Mouse (Mus musculus) kidney, embryonic 14.5 days (tissue): ENCODE results near the gene Cd52. TPM values are rescaled to one million over a fixed set of nuclear protein-coding genes. Genes with fewer than 3 reads are reported as not detected.

Experiments
- ATAC-seq: fragments of 200-750 bp; cut with Nextera tagmentation; 2 replicates; pipeline ENCODE4 v1.8.0; 2017; ENCODE audit warnings: moderate number of reproducible peaks, mild to moderate bottlenecking, moderate TSS enrichment, moderate library complexity; ENCODE audit not compliant: low FRiP score, low TSS enrichment
- H3K27ac ChIP-seq: fragments of 300-500 bp; sonication (generic); 2 replicates; pipeline ENCODE4 v1.5.1; 2014; ENCODE audit warnings: low read depth, mild to moderate bottlenecking, low read length, moderate library complexity, mixed read lengths
- H3K27me3 ChIP-seq: fragments of 300-500 bp; sonication (generic); 2 replicates; pipeline ENCODE4 v1.6.1; 2014; ENCODE audit warnings: mild to moderate bottlenecking, low read length; ENCODE audit not compliant: control insufficient read depth, insufficient read depth
- H3K36me3 ChIP-seq: fragments of 300-500 bp; sonication (generic); 2 replicates; pipeline ENCODE4 v1.6.1; 2014; ENCODE audit warnings: low read length, mixed read lengths; ENCODE audit not compliant: control insufficient read depth, insufficient read depth
- H3K4me1 ChIP-seq: fragments of 300-500 bp; sonication (generic); 2 replicates; pipeline ENCODE4 v1.6.1; 2014; ENCODE audit warnings: low read length, mixed read lengths; ENCODE audit not compliant: control insufficient read depth, insufficient read depth
- H3K4me2 ChIP-seq: fragments of 300-500 bp; sonication (generic); replicated peaks from 2 replicates; pipeline ENCODE4 v1.6.1; 2014; ENCODE audit warnings: low read depth, mild to moderate bottlenecking, low read length
- H3K4me3 ChIP-seq: fragments of 300-500 bp; sonication (generic); 2 replicates; pipeline ENCODE4 v1.5.1; 2014; ENCODE audit warnings: mild to moderate bottlenecking, low read length
- H3K9ac ChIP-seq: fragments of 300-500 bp; sonication (generic); 2 replicates; pipeline ENCODE4 v1.6.1; 2014; ENCODE audit warnings: low read depth, mild to moderate bottlenecking, low read length, moderate library complexity
- H3K9me3 ChIP-seq: fragments of 300-500 bp; sonication (generic); 2 replicates; pipeline ENCODE4 v1.6.1; 2016; ENCODE audit warnings: low read length; ENCODE audit not compliant: control insufficient read depth
- WGBS: fragments of 180-500 bp; shearing (Covaris S2); extraction: QIAGEN DNeasy Blood & Tissue Kit; methylation state at CpG from one replicate; pipeline ENCODE4 v1.1.7; 2014; 5-methylcytosine and 5-hydroxymethylcytosine counted together
- polyA plus RNA-seq: library from polyadenylated mRNA; unstranded; fragments of >200 nt; fragmentation: Nextera tagmentation; extraction: Ambion mirVana; gene quantifications from 2 replicates; pipeline ENCODE4 v1.2.1, GENCODE M21; 2014

The Cd52 gene
- polyA plus RNA-seq, 1 experiment from 2014 or later, result 8.9 TPM

DNA sequence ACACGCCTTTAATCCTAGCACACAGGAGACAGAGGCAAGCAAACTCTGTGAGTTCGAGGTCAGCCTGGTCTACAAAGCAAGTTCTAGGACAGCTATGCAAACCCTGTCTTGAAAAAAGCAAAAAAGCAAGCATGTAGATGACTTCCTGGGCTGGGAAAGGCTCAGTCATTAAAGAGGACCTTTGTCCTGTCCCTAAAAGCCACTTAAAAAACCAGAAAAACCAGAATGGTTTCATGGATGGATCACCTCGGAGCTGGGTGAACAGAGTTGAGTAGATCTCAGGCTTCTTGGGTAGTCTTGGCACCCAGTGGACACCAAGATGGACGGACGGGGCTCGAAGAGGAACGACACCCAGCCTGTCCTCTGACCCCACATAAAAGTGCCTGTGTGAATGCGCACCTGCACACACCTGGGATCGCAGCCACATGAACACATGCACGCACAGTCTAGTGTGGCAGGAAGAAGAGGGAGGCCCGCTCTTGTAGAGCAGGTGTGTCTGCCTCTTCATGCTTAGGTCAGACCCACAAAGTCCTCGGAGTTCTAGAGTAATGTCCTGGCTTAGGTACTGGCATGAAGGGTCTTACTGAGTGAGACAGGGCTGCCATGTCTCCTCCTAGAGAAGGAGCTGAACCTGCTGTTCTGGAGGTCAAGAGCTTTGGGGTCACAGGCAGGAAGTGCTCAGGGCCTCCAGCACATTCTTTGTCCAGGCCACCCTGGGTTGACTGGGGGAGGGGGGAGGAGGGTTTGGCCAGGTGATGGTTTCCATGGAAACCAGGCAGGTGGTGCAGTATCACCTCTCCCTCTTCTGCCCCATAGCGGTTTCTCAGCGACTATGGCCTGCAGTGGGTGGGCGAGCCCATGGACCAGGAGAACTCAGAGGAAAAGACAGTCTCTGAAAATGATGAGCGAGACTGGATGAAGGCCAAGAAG, 20.6 kb upstream of the Cd52 start:
- Histone ChIP-seq H3K4me1 (peaks cover 11% of the 10 kb centered on the region; the same call in 1 of the 2 replicates), H3K4me2 (no peak overlapping the region), H3K9ac (no peak overlapping the region), H3K36me3 (no peaks in the 10 kb centered on the region), H3K9me3 (no peaks in the 10 kb centered on the region), H3K4me3 (no peak overlapping the region), H3K27me3 (no peaks in the 10 kb centered on the region), H3K27ac (0 out of 2 replicates have a peak overlapping the region, but pooled peaks have one; percentile 30)
- 82% methylated on average over 16 of the region's 16 CpGs for WGBS
- no peak for ATAC-seq

DNA sequence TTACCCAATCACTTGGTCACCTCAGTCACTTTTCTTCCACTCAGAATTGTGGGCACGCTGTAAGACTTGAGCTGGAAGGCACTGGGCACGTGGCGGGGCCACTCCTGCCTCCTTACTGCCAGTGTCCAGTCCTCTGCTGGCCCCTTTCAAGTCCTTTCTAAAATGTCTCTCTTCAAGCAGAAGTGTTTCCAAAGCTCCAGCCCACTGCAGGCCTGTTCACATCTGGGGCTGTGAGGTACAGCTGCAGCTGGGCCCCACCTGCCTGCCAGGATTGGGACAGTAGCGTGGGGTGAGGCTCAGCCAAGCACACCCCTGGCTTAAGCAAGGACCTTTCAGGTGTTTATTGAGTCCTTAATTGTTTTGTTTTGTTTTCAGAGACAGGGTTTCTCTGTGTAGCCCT, 19.2 kb upstream of the Cd52 start:
- no peak overlapping the region for H3K4me2 ChIP-seq
- no peak for ATAC-seq
- no peak overlapping the region for H3K27ac ChIP-seq
- no peak overlapping the region for H3K4me3 ChIP-seq
- no peak overlapping the region for H3K9ac ChIP-seq
- WGBS, result 90% methylated on average over 4 of the region's 4 CpGs
- H3K4me1 ChIP-seq, result peaks cover 11% of the 10 kb centered on the region; the same call in 1 of the 2 replicates
- no peaks in the 10 kb centered on the region for H3K27me3 ChIP-seq
- H3K36me3 ChIP-seq, result no peaks in the 10 kb centered on the region
- H3K9me3 ChIP-seq, result no peaks in the 10 kb centered on the region

DNA sequence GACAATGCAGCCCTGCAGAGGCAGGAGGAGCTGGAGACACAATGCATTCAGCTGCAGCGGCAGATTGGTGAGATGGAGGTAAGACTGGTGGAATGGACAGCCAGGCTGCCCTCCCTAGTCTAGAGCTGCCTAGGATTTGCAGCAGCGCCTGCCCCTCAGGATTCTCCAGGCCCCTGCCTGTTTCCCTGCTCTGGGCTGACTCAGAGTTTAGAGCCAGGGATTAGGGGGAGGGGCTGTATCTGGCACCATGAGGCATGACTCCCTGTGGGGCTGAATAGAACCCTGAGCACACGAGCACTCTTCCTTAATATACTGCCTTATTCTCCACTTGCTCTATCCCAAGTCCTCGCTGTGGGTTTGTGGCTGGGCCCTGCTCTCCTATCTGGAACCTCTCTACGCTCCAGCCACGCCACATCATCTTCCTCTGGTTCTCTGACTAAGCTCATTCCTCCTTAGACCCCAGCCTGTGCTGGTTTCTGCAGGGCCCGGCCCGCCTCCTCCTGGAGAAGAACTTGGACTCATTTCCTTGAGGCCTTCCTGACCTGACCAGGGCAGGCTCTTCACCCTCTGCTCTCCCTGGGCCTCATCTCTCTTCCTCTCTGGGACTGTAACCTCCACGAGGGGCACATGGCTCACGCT, 18.6 kb upstream of the Cd52 start:
- H3K27ac ChIP-seq, result no peak overlapping the region
- no peaks in the 10 kb centered on the region for H3K27me3 ChIP-seq
- H3K9me3 ChIP-seq, result no peaks in the 10 kb centered on the region
- H3K4me2 ChIP-seq, result no peak overlapping the region
- no peak overlapping the region for H3K4me3 ChIP-seq
- peaks cover 8% of the 10 kb centered on the region; the same call in 1 of the 2 replicates for H3K4me1 ChIP-seq
- WGBS, result 60% methylated on average over 10 of the region's 10 CpGs
- no peak for ATAC-seq
- no peak overlapping the region for H3K9ac ChIP-seq
- H3K36me3 ChIP-seq, result no peaks in the 10 kb centered on the region

DNA sequence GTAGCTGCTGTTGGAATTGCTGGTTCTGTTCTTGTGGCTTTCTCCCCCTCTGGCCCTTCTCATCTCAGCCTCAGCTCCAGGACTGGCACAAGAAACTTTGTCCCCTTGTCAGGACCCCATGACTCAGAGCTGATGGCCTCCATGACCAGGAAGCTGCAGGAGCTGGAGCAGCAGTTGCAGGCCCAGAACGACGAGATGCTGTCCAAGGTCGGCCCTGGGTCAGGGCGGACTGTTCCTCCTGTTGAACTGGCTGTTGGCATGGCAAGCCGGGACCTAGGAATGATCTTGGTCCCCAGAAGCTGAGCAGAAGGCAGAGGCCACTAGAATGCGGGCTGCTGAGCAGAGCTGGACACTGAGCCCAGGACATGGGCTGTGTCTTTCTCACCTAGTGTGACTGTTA, 17.5 kb upstream of the Cd52 start:
- H3K4me1 ChIP-seq, result peaks cover 5% of the 10 kb centered on the region; the same call in 1 of the 2 replicates
- no peaks in the 10 kb centered on the region for H3K36me3 ChIP-seq
- H3K4me3 ChIP-seq, result no peak overlapping the region
- H3K27ac ChIP-seq, result no peak overlapping the region
- no peaks in the 10 kb centered on the region for H3K27me3 ChIP-seq
- no peak for ATAC-seq
- no peak overlapping the region for H3K4me2 ChIP-seq
- H3K9me3 ChIP-seq, result no peaks in the 10 kb centered on the region
- WGBS, result 66% methylated on average over 6 of the region's 6 CpGs
- H3K9ac ChIP-seq, result no peak overlapping the region

DNA sequence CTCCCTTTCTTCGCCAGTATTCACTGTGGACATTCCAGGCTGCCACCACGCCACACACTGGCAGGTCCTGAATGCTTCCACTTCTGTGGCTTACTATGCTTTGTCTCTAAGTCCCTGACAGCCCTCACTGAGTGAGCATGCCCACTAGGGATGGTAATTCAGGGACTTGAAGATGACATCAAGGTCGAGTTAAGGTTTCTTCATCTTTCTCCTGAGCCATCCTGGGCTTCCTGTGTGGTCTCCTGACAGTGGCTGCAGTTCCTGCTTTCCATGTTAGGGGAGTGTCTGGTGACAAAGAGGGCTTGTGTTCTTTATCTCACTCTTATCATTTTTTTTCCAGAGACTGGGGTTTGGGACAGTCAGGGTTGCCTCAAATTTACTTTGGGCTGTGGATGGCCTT, 15.8 kb upstream of the Cd52 start:
- Histone ChIP-seq H3K27ac (no peak overlapping the region), H3K4me3 (no peak overlapping the region), H3K9me3 (no peaks in the 10 kb centered on the region), H3K4me1 (peaks cover 9% of the 10 kb centered on the region; the same call in 1 of the 2 replicates), H3K4me2 (no peak overlapping the region), H3K9ac (no peak overlapping the region), H3K36me3 (no peaks in the 10 kb centered on the region), H3K27me3 (no peaks in the 10 kb centered on the region)
- WGBS, result 57% methylated on average over 3 of the region's 3 CpGs
- no peak for ATAC-seq

DNA sequence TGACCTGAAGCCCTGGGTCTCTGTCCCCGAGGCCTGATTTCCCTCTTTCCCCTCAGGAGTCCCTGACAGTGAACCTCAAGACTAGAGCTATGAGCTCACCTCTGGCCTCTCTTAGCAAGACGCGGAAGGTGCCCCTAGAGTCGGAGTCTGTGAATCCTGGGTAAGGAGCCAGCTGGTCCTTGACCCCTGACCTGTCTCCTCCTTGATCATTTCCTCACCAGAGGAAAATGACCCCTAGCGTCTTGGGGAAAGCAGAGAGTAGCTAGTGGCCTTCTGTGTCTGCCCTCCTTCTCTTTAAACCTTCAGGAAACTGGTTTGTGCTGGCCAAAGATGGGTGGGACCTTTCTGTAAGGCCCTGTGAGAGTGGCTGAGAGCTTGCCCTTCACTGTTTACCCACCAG, 13.3 kb upstream of the Cd52 start:
- Histone ChIP-seq H3K36me3 (no peaks in the 10 kb centered on the region), H3K27me3 (no peaks in the 10 kb centered on the region), H3K4me2 (no peak overlapping the region), H3K27ac (no peak overlapping the region), H3K4me1 (peaks cover 5% of the 10 kb centered on the region; the same call in 1 of the 2 replicates), H3K9me3 (no peaks in the 10 kb centered on the region), H3K9ac (no peak overlapping the region), H3K4me3 (no peak overlapping the region)
- ATAC-seq, result no peak
- WGBS, result 26% methylated on average over 5 of the region's 5 CpGs

DNA sequence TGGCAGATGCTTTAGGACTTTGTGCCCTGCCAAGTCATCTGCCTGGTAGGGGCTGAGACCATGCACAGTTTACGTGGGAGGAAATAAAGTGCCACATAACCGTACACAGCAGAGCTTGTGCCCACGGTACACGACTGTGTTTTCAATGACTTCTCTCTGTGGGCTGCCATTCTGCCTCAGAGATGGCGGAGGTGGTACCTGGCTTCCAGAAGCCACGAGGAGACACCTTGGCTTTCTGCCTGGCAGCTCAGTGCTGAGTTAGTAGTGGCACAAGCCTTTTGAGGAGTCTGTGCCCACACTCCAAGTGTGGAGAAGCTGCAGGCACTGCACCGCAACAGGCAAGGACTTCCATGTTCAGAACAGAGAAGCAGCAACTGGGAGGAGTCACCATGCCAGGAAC, 12.8 kb upstream of the Cd52 start:
- no peaks in the 10 kb centered on the region for H3K27me3 ChIP-seq
- no peak overlapping the region for H3K9ac ChIP-seq
- WGBS, result 83% methylated on average over 7 of the region's 7 CpGs
- no peaks in the 10 kb centered on the region for H3K36me3 ChIP-seq
- H3K9me3 ChIP-seq, result no peaks in the 10 kb centered on the region
- H3K4me1 ChIP-seq, result peaks cover 10% of the 10 kb centered on the region; the same call in 1 of the 2 replicates
- H3K27ac ChIP-seq, result no peak overlapping the region
- H3K4me3 ChIP-seq, result no peak overlapping the region
- no peak for ATAC-seq
- no peak overlapping the region for H3K4me2 ChIP-seq

DNA sequence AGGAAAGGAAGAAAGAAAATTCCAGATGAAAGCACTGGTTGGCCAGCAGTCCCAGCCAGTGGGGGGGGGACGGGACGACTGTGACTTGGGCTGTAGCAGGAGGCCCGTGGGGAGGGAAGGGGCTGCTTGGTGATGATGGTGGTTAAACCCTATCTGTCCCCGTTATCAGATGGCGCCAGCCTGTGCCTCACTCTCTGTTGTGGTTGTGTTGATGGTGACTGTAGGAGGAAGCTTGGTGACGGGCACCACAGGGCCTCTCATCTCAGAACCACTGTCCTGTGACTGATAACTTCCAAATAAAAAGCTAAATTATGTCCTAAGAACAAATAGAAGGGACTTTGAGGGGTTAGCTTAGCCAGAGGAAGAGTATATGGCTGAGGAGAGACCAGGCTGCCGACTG, 11.2 kb upstream of the Cd52 start:
- Histone ChIP-seq H3K9ac (no peak overlapping the region), H3K27ac (no peak overlapping the region)
- 72% methylated on average over 7 of the region's 7 CpGs for WGBS

DNA sequence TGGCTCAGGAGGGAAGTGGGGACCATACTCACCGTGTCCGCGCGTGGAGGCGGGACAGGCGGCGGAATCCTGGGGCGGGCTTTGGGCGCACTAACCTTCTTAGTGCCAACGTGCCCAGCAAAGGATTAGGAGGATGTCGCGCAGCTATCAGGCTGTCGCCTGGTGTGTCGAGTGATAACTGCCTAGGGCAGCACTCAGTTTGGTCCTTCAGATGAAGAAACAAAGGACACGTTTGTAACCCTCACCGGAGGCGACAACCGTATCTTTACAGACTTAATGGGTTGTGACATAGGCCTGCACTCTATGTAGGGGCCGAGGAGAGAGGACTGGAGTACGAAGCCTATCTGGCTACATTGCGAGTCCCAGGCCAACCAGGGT, 7.8 kb upstream of the Cd52 start:
- 2% methylated on average over 21 of the region's 21 CpGs for WGBS
- H3K9me3 ChIP-seq, result no peaks in the 10 kb centered on the region
- peaks cover 13% of the 10 kb centered on the region; the same call in 1 of the 2 replicates for H3K4me1 ChIP-seq
- H3K27me3 ChIP-seq, result no peaks in the 10 kb centered on the region
- peak overlapping the region; percentile 61 for H3K4me3 ChIP-seq
- no peak overlapping the region; the same call in 1 of the 2 replicates for H3K27ac ChIP-seq
- peak overlapping the region; percentile 58 for H3K4me2 ChIP-seq
- peak overlapping the region; percentile 46; the same call in 1 of the 2 replicates for H3K9ac ChIP-seq
- peak; percentile 65 for ATAC-seq
- H3K36me3 ChIP-seq, result no peaks in the 10 kb centered on the region

More for the DNA sequence above, 11.2 kb upstream of the Cd52 start:
- Histone ChIP-seq H3K27me3 (no peaks in the 10 kb centered on the region), H3K36me3 (no peaks in the 10 kb centered on the region), H3K9me3 (no peaks in the 10 kb centered on the region), H3K4me3 (no peak overlapping the region), H3K4me2 (no peak overlapping the region), H3K4me1 (peaks cover 10% of the 10 kb centered on the region; the same call in 1 of the 2 replicates)
- ATAC-seq, result no peak
